Mouse (Mus musculus): Measurements from ENCODE around the gene Sec61b.

- TF ChIP-seq GATA1 (IDR thresholded peaks at IDR 0.05; ENCODE audit: borderline replicate concordance, low read length) (no peak), FLI1 (IDR thresholded peaks at IDR 0.05; ENCODE audit: low read length) (no peak)
These were observed 43.9 kb upstream of the Sec61b start for GRCm38 (mm10) chr4:47430557-47430956.
